Mouse (Mus musculus): ENCODE results near the gene Gm11116. TPM values are rescaled to one million over a fixed set of nuclear protein-coding genes. Genes with fewer than 3 reads are reported as not detected.

The Gm11116 gene
- not detected for polyA plus RNA-seq (2017; shearing (Covaris generic))

DNA sequence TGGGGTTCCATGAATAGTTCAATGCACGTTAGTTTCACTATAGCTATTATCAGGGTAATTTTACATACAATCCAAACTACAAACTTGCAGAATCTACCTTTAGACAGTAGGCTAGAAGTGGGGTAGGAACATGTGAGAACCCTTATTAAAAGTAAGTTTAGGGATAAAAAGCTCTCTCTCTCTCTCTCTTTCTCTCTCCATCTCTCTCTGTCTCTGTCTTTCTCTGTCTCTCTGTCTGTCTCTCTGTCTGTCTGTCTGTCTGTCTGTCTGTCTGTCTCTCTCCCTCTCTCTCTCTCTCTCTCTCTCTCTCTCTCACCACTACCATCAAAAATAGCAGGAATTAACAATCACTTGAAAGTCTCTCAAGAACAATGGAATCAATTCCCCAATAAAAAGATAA is at the start of gene Gm11116:
Gene Gm11116, minus strand, starts transcription at position 101 of the 400 bp plus-strand sequence.

DNA sequence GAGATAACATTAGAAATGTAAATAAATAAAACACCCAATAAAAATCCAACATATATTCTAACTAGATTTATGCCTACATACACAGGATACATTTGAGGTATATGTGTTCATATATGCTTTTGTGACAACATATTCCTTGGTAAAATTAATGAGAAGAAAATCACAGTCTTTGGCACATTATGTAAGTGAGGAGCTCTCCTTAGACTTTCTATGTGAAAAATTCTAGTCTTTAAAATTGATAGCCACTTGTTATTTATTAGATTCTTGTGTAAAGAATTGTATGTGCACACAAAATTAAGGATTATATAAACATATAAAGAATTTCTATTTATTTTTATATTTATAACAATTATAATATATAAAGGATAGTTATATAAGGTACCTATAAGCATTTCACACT is 42.7 kb upstream of the Gm11116 start, which contains the start of gene Gm11115:
Gene Gm11115, minus strand, starts transcription at position 101 of the 400 bp plus-strand sequence.

GRCm38 (mm10) chr5:88086256-88086655 is 25.1 kb downstream of the Gm11116 start, which contains the start of gene Smr2:
Smr2 (plus strand) TSS chr5:88086556.

Other genes with a start within 250 kb of the Gm11116 start
- gene Odam, start 226.5 kb downstream of the Gm11116 start, polyA plus RNA-seq (2017; shearing (Covaris generic)): not detected
- not detected for gene Csn3, start 186.0 kb downstream of the Gm11116 start, polyA plus RNA-seq (2017; shearing (Covaris generic))
- gene 2310003L06Rik, start 142.1 kb downstream of the Gm11116 start, polyA plus RNA-seq (2017; shearing (Covaris generic)): 0.24 TPM
- not detected for gene Gm28434, start 142.0 kb downstream of the Gm11116 start, polyA plus RNA-seq (2017; shearing (Covaris generic))
- gene Cabs1, start 132.1 kb downstream of the Gm11116 start, polyA plus RNA-seq (2017; shearing (Covaris generic)): not detected
- not detected for gene Smr3a, start 109.0 kb downstream of the Gm11116 start, polyA plus RNA-seq (2017; shearing (Covaris generic))
- not detected for gene Smr2, start 25.0 kb downstream of the Gm11116 start, polyA plus RNA-seq (2017; shearing (Covaris generic))
- not detected for gene Gm11115, start 42.6 kb upstream of the Gm11116 start, polyA plus RNA-seq (2017; shearing (Covaris generic))
- gene Gm7714, start 157.4 kb upstream of the Gm11116 start, polyA plus RNA-seq (2017; shearing (Covaris generic)): not detected
- gene Prol1, start 205.8 kb upstream of the Gm11116 start, polyA plus RNA-seq (2017; shearing (Covaris generic)): not detected